Mouse (Mus musculus) megakaryocyte, embryonic 14.5 days (primary cell): ENCODE measurements around the gene Lemd1.

ENCODE experiments used
- FLI1 ChIP-seq: IDR thresholded peaks from 2 replicates; pipeline ENCODE4 v1.6.1; 2012; ENCODE audit warnings: low read length, inconsistent platforms, mixed read lengths
- GATA1 ChIP-seq: IDR thresholded peaks from 3 replicates; pipeline ENCODE4 v1.6.1; 2012; ENCODE audit warnings: mixed read lengths, low read length, inconsistent platforms, borderline replicate concordance

- TF ChIP-seq GATA1: no peak
- TF ChIP-seq FLI1: no peak
Measured at GRCm38 (mm10) chr1:132141753-132142152, 49.5 kb upstream of the Lemd1 start.
